Mouse (Mus musculus): ENCODE data around the gene Il13ra1. TPM values are rescaled to one million over a fixed set of nuclear protein-coding genes. Genes with fewer than 3 reads are reported as not detected.
A peak's percentile ranks its signal among the peaks of the same experiment; 100 is the strongest.

Il13ra1 gene
- polyA plus RNA-seq, 1 experiment = 10.9 TPM

GRCm38 (mm10) chrX:36195736-36196525, 84.0 kb downstream of the Il13ra1 start, which contains the start of gene Zcchc12:
Gene Zcchc12 (plus strand): TSS chrX:36195904.
- 9% methylated on average over 28 of the region's 28 CpGs for WGBS

GRCm38 (mm10) chrX:36209554-36209953, 97.6 kb downstream of the Il13ra1 start:
- Histone ChIP-seq H3K4me3 (ENCODE audit: insufficient read depth, low read depth, low read length) (no peak overlapping the region), H3K27me3 (replicated peaks; ENCODE audit: control insufficient read depth, insufficient read depth, low read length) (no peaks in the 10 kb centered on the region), H3K27ac (ENCODE audit: insufficient read depth, low read depth, low read length) (no peak overlapping the region), H3K4me1 (ENCODE audit: control insufficient read depth, insufficient read depth, low read length) (no peaks in the 10 kb centered on the region; the same call in 1 of the 2 replicates), H3K36me3 (ENCODE audit: control insufficient read depth, insufficient read depth, low read length) (no peaks in the 10 kb centered on the region)
- WGBS = 78% methylated on average over 2 of the region's 2 CpGs
- TF ChIP-seq POLR2A (IDR thresholded peaks at IDR 0.05; ENCODE audit: low read depth, low read length) = no peak
- no peak for TF ChIP-seq CTCF (conservative IDR thresholded peaks at IDR 0.05; ENCODE audit: insufficient read depth, insufficient read length, low read depth, low read length)
- no peak for DNase-seq

More at GRCm38 (mm10) chrX:36195736-36196525, 84.0 kb downstream of the Il13ra1 start, which contains the start of gene Zcchc12:
- no peaks in the 10 kb centered on the region for H3K4me1 ChIP-seq (ENCODE audit: control insufficient read depth, insufficient read depth, low read length)
- H3K4me3 ChIP-seq (ENCODE audit: insufficient read depth, low read depth, low read length) = no peak within 1 kb of the TSS
- H3K27ac ChIP-seq (ENCODE audit: insufficient read depth, low read depth, low read length) = no peak within 1 kb of the TSS
- DNase-seq = no peak
- TF ChIP-seq CTCF (conservative IDR thresholded peaks at IDR 0.05; ENCODE audit: insufficient read depth, insufficient read length, low read depth, low read length) = no peak
- no peak for TF ChIP-seq POLR2A (IDR thresholded peaks at IDR 0.05; ENCODE audit: low read depth, low read length)
- H3K27me3 ChIP-seq (replicated peaks; ENCODE audit: control insufficient read depth, insufficient read depth, low read length) = no peaks in the 10 kb centered on the region
- no peaks in the 10 kb centered on the region for H3K36me3 ChIP-seq (ENCODE audit: control insufficient read depth, insufficient read depth, low read length)

DNA sequence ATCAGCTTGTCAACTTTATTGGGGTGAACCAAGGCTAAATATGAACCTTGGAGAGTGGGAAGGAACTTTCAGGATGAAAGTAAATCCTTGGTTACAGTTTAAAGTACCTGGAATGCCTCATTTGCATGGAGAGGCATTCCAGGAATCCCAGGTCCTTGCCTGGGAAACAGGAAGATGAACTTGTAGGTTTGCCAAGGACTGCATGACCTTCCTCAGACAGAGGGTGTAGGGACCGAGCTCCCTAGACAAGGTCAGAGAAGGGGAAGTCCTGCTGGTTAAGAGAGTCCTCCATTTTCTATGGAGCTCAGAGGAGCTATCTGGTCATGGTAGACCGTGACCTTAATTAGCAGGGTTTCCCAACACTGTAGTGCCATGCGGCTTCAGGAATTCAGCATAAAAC, 99.3 kb downstream of the Il13ra1 start:
- Histone ChIP-seq H3K4me1 (ENCODE audit: control insufficient read depth, insufficient read depth, low read length) (no peaks in the 10 kb centered on the region; the same call in 1 of the 2 replicates), H3K4me3 (ENCODE audit: insufficient read depth, low read depth, low read length) (no peak overlapping the region), H3K27me3 (replicated peaks; ENCODE audit: control insufficient read depth, insufficient read depth, low read length) (no peaks in the 10 kb centered on the region), H3K27ac (ENCODE audit: insufficient read depth, low read depth, low read length) (no peak overlapping the region), H3K36me3 (ENCODE audit: control insufficient read depth, insufficient read depth, low read length) (no peaks in the 10 kb centered on the region)
- WGBS = 52% methylated on average over 3 of the region's 3 CpGs
- TF ChIP-seq CTCF (conservative IDR thresholded peaks at IDR 0.05; ENCODE audit: insufficient read depth, insufficient read length, low read depth, low read length) = no peak
- DNase-seq = peak; percentile 67

Other genes starting within 250 kb of the Il13ra1 start
- 0.37 and 0.75 TPM in 2 replicates for gene Dock11, start 223.3 kb upstream of the Il13ra1 start, polyA plus RNA-seq (2012; rRNA removed)
- 0.12 and 0.28 TPM in 2 replicates for gene Zcchc12, start 83.8 kb downstream of the Il13ra1 start, polyA plus RNA-seq (2012; rRNA removed)
- gene Lonrf3, start 216.2 kb downstream of the Il13ra1 start, polyA plus RNA-seq (2012; rRNA removed) = 2.3 and 2.6 TPM in 2 replicates

All from kidney, adult 2 months (tissue).